Mouse (Mus musculus): ENCODE data around the gene Vmn2r72.

Gene Vmn2r72

DNA sequence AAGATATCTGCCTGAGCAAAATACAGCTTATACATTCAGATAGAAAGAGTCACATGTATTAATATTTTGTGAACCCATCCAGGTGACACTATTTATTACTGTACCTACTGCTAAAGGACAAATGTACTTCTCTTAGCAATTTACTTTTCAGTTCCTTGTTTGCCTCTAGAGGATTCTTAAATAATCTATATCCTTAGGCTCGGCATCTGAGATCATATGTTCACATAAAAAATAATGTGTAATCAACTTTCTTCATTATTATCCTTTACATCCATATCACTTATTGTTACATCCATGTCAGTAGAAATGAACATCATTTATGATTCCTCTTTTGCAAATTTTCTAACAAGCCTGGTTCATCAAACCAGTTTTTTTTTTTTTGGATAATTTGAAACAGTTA lies at the start of gene Vmn2r72:
TSS of gene Vmn2r72 (minus strand) at position 101 of the 400 bp plus-strand sequence.
- no peak for DNase-seq
